Mouse (Mus musculus): ENCODE measurements at regions not wholly inside any gene's neighbourhood (a gene's known extent, or its start where the extent isn't known, plus 50 kb on each side); places are given as distances from the start of the nearest gene placed in this dataset.

GRCm38 (mm10) chr7:118297613-118298012 is 54.1 kb upstream of the Smg1 start:
- TF ChIP-seq TCF3 (IDR thresholded peaks at IDR 0.05; ENCODE audit: insufficient read length, low read depth), result no peak
- TF ChIP-seq POLR2A (IDR thresholded peaks at IDR 0.05; ENCODE audit: insufficient read length, low read depth), result no peak
- TF ChIP-seq CEBPB (IDR thresholded peaks at IDR 0.05; ENCODE audit: insufficient read depth, poor library complexity, severe bottlenecking), result no peak
- TF ChIP-seq USF1 (IDR thresholded peaks at IDR 0.05; ENCODE audit: low read depth), result no peak
- no peak for TF ChIP-seq POLR2AphosphoS2 (IDR thresholded peaks at IDR 0.05; ENCODE audit: insufficient read length, low read depth)
- no peak for TF ChIP-seq MAX (IDR thresholded peaks at IDR 0.05; ENCODE audit: low read depth)
- no peak for TF ChIP-seq TCF12 (IDR thresholded peaks at IDR 0.05; ENCODE audit: insufficient read depth, poor library complexity, severe bottlenecking)

Measured in myocyte (in vitro differentiated cells).